Mouse (Mus musculus) heart, postnatal 0 days (tissue): ENCODE data around the gene Pde7b.

Source experiments
- CTCF ChIP-seq: IDR thresholded peaks from 2 replicates; pipeline ENCODE4 v1.5.1; 2016; ENCODE audit warnings: antibody characterized with exemption, control low read depth, low read depth
- EP300 ChIP-seq: IDR thresholded peaks from 2 replicates; pipeline ENCODE4 v1.6.1; 2016; ENCODE audit warnings: antibody characterized with exemption, low read depth

DNA sequence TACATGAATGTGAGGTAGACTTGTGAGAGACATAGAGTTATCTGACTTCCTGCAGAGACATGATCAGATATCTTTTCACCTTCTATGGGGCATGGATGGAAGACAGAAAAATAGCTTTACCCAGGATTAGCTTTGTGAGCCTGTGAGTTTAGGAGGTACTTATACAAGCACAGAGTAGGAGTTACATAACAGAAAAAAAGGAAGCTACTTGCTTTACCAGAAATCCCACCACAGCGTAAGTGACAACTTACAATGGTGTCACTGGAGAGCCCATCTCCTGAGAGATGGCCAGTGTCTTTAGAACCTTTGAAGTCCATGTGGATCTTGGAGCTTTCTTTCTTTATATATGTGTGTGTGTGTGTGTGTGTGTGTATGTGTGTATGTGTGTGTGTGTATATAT, 28.0 kb upstream of the Pde7b start:
- TF ChIP-seq CTCF: no peak
- no peak for TF ChIP-seq EP300
